Mouse (Mus musculus) macrophage (primary cell): ENCODE results near the gene G3bp1. TPM values are rescaled to one million over a fixed set of nuclear protein-coding genes. Genes with fewer than 3 reads are reported as not detected.

Experiments used
- H3K27ac ChIP-seq: fragments of 350-480 bp; formaldehyde crosslinking; 2 replicates; pipeline ENCODE4 v1.9.0; 2021
- H3K36me3 ChIP-seq: fragments of 350-480 bp; formaldehyde crosslinking; 2 replicates; pipeline ENCODE4 v1.9.0; 2021; ENCODE audit errors: inconsistent target
- H3K4me3 ChIP-seq: fragments of 350-480 bp; formaldehyde crosslinking; 2 replicates; pipeline ENCODE4 v1.9.0; 2021; ENCODE audit errors: inconsistent target
- H3K79me2 ChIP-seq: fragments of 350-480 bp; formaldehyde crosslinking; 2 replicates; pipeline ENCODE4 v1.9.0; 2021; ENCODE audit errors: inconsistent target
- WGBS: methylation state at CpG from one replicate; pipeline ENCODE4 v1.1.7; 2026; ENCODE audit warnings: inconsistent platforms; ENCODE audit not compliant: missing documents; 5-methylcytosine and 5-hydroxymethylcytosine counted together
- polyA plus RNA-seq: library from polyadenylated mRNA; stranded (reverse); fragments of 250-400 nt; gene quantifications from 3 replicates; pipeline ENCODE4 v1.2.4, GENCODE M21; 2018; ENCODE audit warnings: inconsistent platforms

G3bp1 gene
- polyA plus RNA-seq, 1 experiment from 2014 or later = 20.9 TPM

- Histone ChIP-seq H3K79me2 (no peaks in the 10 kb centered on the region), H3K27ac (no peak overlapping the region), H3K36me3 (no peaks in the 10 kb centered on the region), H3K4me3 (no peak overlapping the region)
- 70% methylated on average over 1 of the region's 1 CpGs for WGBS
These were observed 76.2 kb downstream of the G3bp1 start for GRCm38 (mm10) chr11:55545690-55546089.

Other genes starting within 250 kb of the G3bp1 start
- not detected in 3 replicates for gene Fat2, start 133.1 kb upstream of the G3bp1 start, polyA plus RNA-seq
- 0.30 to 1.5 TPM (median 0.63 TPM) in 3 replicates for gene Sparc, start 46.5 kb upstream of the G3bp1 start, polyA plus RNA-seq
- 117 to 443 TPM (median 360 TPM) in 3 replicates for gene Atox1, start 8.4 kb upstream of the G3bp1 start, polyA plus RNA-seq
- gene Glra1, start 138.5 kb downstream of the G3bp1 start, polyA plus RNA-seq = not detected in 3 replicates